Mouse (Mus musculus): ENCODE results near the gene Uqcc1.
"Not testable (repeated sequence)": the region's sequence is repeated elsewhere in the genome, so short reads cannot be mapped to it uniquely, and the experiment has no call there.

The Uqcc1 gene

GRCm38 (mm10) chr2:155872486-155872885 is 57.6 kb downstream of the Uqcc1 start:
- in situ Hi-C loops (cut with MboI; ENCODE audit: low pct_unique_long_range_greater_than_20kb in 1 of 2, low sequenced_read_pairs in 2 of 2, unreplicated experiment in 1 of 2), result no loop called here

- in situ Hi-C loops (cut with MboI; ENCODE audit: low pct_unique_long_range_greater_than_20kb in 1 of 2, low sequenced_read_pairs in 2 of 2, unreplicated experiment in 1 of 2), result no loop called here
Measured at GRCm38 (mm10) chr2:155869772-155870171, 60.3 kb downstream of the Uqcc1 start.

GRCm38 (mm10) chr2:155868320-155868719 is 61.8 kb downstream of the Uqcc1 start:
- in situ Hi-C loops (cut with MboI; ENCODE audit: low pct_unique_long_range_greater_than_20kb in 1 of 2, low sequenced_read_pairs in 2 of 2, unreplicated experiment in 1 of 2), result no loop called here

GRCm38 (mm10) chr2:155863301-155863867 is 66.7 kb downstream of the Uqcc1 start:
- in situ Hi-C loops (cut with MboI; ENCODE audit: low pct_unique_long_range_greater_than_20kb in 1 of 2, low sequenced_read_pairs in 2 of 2, unreplicated experiment in 1 of 2), result no loop called here

GRCm38 (mm10) chr2:155862573-155863300 is 67.4 kb downstream of the Uqcc1 start:
- in situ Hi-C loops (cut with MboI; ENCODE audit: low pct_unique_long_range_greater_than_20kb in 1 of 2, low sequenced_read_pairs in 2 of 2, unreplicated experiment in 1 of 2), result no loop called here

- in situ Hi-C loops (cut with MboI; ENCODE audit: low pct_unique_long_range_greater_than_20kb in 1 of 2, low sequenced_read_pairs in 2 of 2, unreplicated experiment in 1 of 2), result no loop called here
Measured at GRCm38 (mm10) chr2:155861581-155861980, 68.5 kb downstream of the Uqcc1 start.

- in situ Hi-C loops (cut with MboI; ENCODE audit: low pct_unique_long_range_greater_than_20kb in 1 of 2, low sequenced_read_pairs in 2 of 2, unreplicated experiment in 1 of 2), result no loop called here
Measured at GRCm38 (mm10) chr2:155860102-155860501, 70.0 kb downstream of the Uqcc1 start.

GRCm38 (mm10) chr2:155852536-155852935 is 77.6 kb downstream of the Uqcc1 start:
- in situ Hi-C loops (cut with MboI; ENCODE audit: low pct_unique_long_range_greater_than_20kb in 1 of 2, low sequenced_read_pairs in 2 of 2, unreplicated experiment in 1 of 2), result no loop called here

GRCm38 (mm10) chr2:155850120-155850519 is 80.0 kb downstream of the Uqcc1 start:
- in situ Hi-C loops (cut with MboI; ENCODE audit: low pct_unique_long_range_greater_than_20kb in 1 of 2, low sequenced_read_pairs in 2 of 2, unreplicated experiment in 1 of 2), result no loop called here

GRCm38 (mm10) chr2:155849464-155849863 is 80.6 kb downstream of the Uqcc1 start:
- in situ Hi-C loops (cut with MboI; ENCODE audit: low pct_unique_long_range_greater_than_20kb in 1 of 2, low sequenced_read_pairs in 2 of 2, unreplicated experiment in 1 of 2), result loop anchor here in 1 of 2 experiments (5.0 kb wide), 1 partner anchor 98 kb away; the partner anchor contains the start of gene Gdf5

GRCm38 (mm10) chr2:155848291-155848690 is 81.8 kb downstream of the Uqcc1 start:
- in situ Hi-C loops (cut with MboI; ENCODE audit: low pct_unique_long_range_greater_than_20kb in 1 of 2, low sequenced_read_pairs in 2 of 2, unreplicated experiment in 1 of 2), result loop anchor here in 1 of 2 experiments (5.0 kb wide), 1 partner anchor 99 kb away; the partner anchor contains the start of gene Gdf5

- in situ Hi-C loops (cut with MboI; ENCODE audit: low pct_unique_long_range_greater_than_20kb in 1 of 2, low sequenced_read_pairs in 2 of 2, unreplicated experiment in 1 of 2), result loop anchor here in 1 of 2 experiments (5.0 kb wide), 1 partner anchor 100 kb away; the partner anchor contains the start of gene Gdf5
Measured at GRCm38 (mm10) chr2:155846930-155847329, 83.2 kb downstream of the Uqcc1 start.

GRCm38 (mm10) chr2:155838961-155839360 is 91.1 kb downstream of the Uqcc1 start:
- in situ Hi-C loops (cut with MboI; ENCODE audit: low pct_unique_long_range_greater_than_20kb in 1 of 2, low sequenced_read_pairs in 2 of 2, unreplicated experiment in 1 of 2), result no loop called here

GRCm38 (mm10) chr2:155837961-155838360 is 92.1 kb downstream of the Uqcc1 start:
- in situ Hi-C loops (cut with MboI; ENCODE audit: low pct_unique_long_range_greater_than_20kb in 1 of 2, low sequenced_read_pairs in 2 of 2, unreplicated experiment in 1 of 2), result no loop called here

- in situ Hi-C loops (cut with MboI; ENCODE audit: low pct_unique_long_range_greater_than_20kb in 1 of 2, low sequenced_read_pairs in 2 of 2, unreplicated experiment in 1 of 2), result no loop called here
Measured at GRCm38 (mm10) chr2:155834732-155835131, 95.4 kb downstream of the Uqcc1 start, which contains the start of gene Fam83c. Gene Fam83c, minus strand, starts transcription at chr2:155834854.

GRCm38 (mm10) chr2:155832087-155832486 is 98.0 kb downstream of the Uqcc1 start:
- in situ Hi-C loops (cut with MboI; ENCODE audit: low pct_unique_long_range_greater_than_20kb in 1 of 2, low sequenced_read_pairs in 2 of 2, unreplicated experiment in 1 of 2), result not testable (repeated sequence)

- in situ Hi-C loops (cut with MboI; ENCODE audit: low pct_unique_long_range_greater_than_20kb in 1 of 2, low sequenced_read_pairs in 2 of 2, unreplicated experiment in 1 of 2), result no loop called here
Measured at GRCm38 (mm10) chr2:155831302-155831701, 98.8 kb downstream of the Uqcc1 start.

- in situ Hi-C loops (cut with MboI; ENCODE audit: low pct_unique_long_range_greater_than_20kb in 1 of 2, low sequenced_read_pairs in 2 of 2, unreplicated experiment in 1 of 2), result no loop called here
Measured at GRCm38 (mm10) chr2:155830841-155831240, 99.3 kb downstream of the Uqcc1 start.

- in situ Hi-C loops (cut with MboI; ENCODE audit: low pct_unique_long_range_greater_than_20kb in 1 of 2, low sequenced_read_pairs in 2 of 2, unreplicated experiment in 1 of 2), result loop anchor here in 1 of 2 experiments (5.0 kb wide), 1 partner anchor 120 kb away; the partner anchor contains the start of gene Gdf5
Measured at GRCm38 (mm10) chr2:155826630-155827424, 103.3 kb downstream of the Uqcc1 start, which contains the start of gene Eif6. Gene Eif6, minus strand, starts transcription at chr2:155826925.

All from mouse embryonic stem cell (cell line).